Mouse (Mus musculus): ENCODE measurements around the gene Zswim3. TPM values are rescaled to one million over a fixed set of nuclear protein-coding genes. Genes with fewer than 3 reads are reported as not detected.
"Not testable (repeated sequence)": the region's sequence is repeated elsewhere in the genome, so short reads cannot be mapped to it uniquely, and the experiment has no call there.

The Zswim3 gene
- polyA plus RNA-seq, 1 experiment, result 2.6 TPM

DNA sequence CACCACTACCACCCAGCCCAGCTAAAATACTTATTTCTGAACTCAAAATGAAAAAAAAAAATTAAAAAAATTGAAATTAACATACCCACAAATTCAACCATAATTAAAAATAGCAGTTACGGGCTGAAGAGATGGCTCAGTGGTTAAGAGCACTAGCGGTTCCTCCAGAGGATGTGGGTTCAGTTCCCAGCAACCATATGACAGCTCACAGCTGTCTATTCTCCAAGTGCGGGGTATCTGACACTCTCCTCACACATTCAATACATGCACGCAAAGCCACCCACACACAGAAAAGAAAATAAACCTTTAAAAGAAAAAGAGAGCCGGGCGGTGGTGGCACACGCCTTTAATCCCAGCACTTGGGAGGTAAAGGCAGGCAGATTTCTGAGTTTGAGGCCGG is 45.2 kb downstream of the Zswim3 start:
- TF ChIP-seq CTCF (IDR thresholded peaks at IDR 0.05; ENCODE audit: extremely low read depth, insufficient read length, insufficient replicate concordance, low read depth, low read length), result no peak
- TF ChIP-seq POLR2A (IDR thresholded peaks at IDR 0.05; ENCODE audit: low read depth, low read length), result no peak
- no peaks in the 10 kb centered on the region for H3K4me1 ChIP-seq (ENCODE audit: control insufficient read depth, insufficient read depth, insufficient read length, low read length)
- H3K27ac ChIP-seq (ENCODE audit: insufficient read depth, low read depth, low read length), result no peak overlapping the region

DNA sequence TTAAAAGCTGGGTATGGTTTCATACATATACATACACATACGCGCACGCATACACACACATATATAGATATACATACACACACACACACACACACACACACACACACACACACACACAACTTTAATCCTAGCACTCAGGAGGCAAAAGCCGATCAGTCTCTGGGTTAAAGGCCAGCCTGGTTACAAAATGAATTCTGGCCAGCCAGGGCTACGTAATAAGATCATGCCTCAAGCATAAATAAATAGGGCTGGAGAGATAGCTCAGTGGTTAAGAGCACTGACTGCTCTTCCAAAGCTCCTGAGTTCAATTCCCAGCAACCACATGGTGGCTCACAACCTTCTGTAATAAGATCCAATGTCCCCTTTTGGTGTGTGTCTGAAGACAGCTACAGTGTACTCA is 50.7 kb downstream of the Zswim3 start:
- H3K4me3 ChIP-seq (ENCODE audit: low read depth, low read length); H3K36me3 ChIP-seq (ENCODE audit: control insufficient read depth, insufficient read depth, low read length); H3K27ac ChIP-seq (ENCODE audit: insufficient read depth, low read depth, low read length): not testable (repeated sequence)
- H3K27me3 ChIP-seq (ENCODE audit: control insufficient read depth, insufficient read depth, low read length), result peaks cover 18% of the 10 kb centered on the region
- H3K4me1 ChIP-seq (ENCODE audit: control insufficient read depth, insufficient read depth, insufficient read length, low read length), result peaks cover 11% of the 10 kb centered on the region; the same call in 1 of the 2 replicates
- WGBS, result 78% methylated on average over 5 of the region's 5 CpGs

More for the DNA sequence above, 45.2 kb downstream of the Zswim3 start:
- 81% methylated on average over 8 of the region's 8 CpGs for WGBS
- Histone ChIP-seq H3K36me3 (ENCODE audit: control insufficient read depth, insufficient read depth, low read length) (no peaks in the 10 kb centered on the region; the same call in 1 of the 2 replicates), H3K4me3 (ENCODE audit: low read depth, low read length) (no peak overlapping the region), H3K27me3 (ENCODE audit: control insufficient read depth, insufficient read depth, low read length) (no peaks in the 10 kb centered on the region)

DNA sequence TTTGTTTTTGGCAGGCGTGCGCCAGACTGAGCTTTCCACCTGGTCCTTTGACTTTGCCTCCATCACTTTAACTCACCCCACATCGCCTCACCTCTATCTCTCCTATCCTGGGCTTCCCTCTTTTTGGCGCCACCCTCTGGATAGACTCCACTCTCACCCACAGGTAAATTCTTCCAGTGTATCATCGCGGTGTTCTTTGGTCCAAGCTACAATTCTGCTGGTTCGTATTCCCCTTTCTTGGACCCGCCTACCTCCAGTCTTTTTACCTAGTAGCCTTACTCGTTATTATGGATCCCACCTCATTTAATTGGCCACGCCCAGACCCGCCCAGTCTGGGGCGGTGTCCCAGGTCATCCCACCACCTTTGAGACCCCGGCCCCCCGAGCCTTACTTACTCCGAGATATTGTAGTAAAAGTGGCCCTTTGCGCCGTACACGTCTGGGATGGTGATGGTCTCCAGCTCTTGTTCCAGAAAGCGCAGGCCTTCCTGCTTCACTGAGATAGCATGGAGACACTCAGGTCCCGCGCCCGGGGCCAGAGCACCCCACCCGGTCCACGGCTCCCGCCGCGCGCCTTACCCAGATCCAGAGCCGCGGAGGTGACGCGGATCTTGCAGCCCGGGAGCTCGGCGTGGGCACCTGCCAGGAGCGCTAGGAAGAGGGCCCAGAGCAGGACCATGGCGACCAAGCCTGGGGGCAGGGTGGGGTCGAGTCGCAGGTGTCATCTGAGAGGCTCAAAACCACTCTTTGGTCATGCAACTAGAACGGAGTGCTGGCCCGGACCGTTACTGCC is 51.6 kb downstream of the Zswim3 start:
- Histone ChIP-seq H3K36me3 (ENCODE audit: control insufficient read depth, insufficient read depth, low read length) (no peaks in the 10 kb centered on the region), H3K4me3 (ENCODE audit: low read depth, low read length) (peak overlapping the region; percentile 59), H3K27ac (ENCODE audit: insufficient read depth, low read depth, low read length) (peak overlapping the region; percentile 17), H3K4me1 (ENCODE audit: control insufficient read depth, insufficient read depth, insufficient read length, low read length) (peaks cover 11% of the 10 kb centered on the region; the same call in 1 of the 2 replicates), H3K27me3 (ENCODE audit: control insufficient read depth, insufficient read depth, low read length) (peaks cover 18% of the 10 kb centered on the region)
- TF ChIP-seq CTCF (IDR thresholded peaks at IDR 0.05; ENCODE audit: extremely low read depth, insufficient read length, insufficient replicate concordance, low read depth, low read length) (no peak), POLR2A (IDR thresholded peaks at IDR 0.05; ENCODE audit: low read depth, low read length) (no peak)
- WGBS, result 2% methylated on average over 42 of the region's 42 CpGs

DNA sequence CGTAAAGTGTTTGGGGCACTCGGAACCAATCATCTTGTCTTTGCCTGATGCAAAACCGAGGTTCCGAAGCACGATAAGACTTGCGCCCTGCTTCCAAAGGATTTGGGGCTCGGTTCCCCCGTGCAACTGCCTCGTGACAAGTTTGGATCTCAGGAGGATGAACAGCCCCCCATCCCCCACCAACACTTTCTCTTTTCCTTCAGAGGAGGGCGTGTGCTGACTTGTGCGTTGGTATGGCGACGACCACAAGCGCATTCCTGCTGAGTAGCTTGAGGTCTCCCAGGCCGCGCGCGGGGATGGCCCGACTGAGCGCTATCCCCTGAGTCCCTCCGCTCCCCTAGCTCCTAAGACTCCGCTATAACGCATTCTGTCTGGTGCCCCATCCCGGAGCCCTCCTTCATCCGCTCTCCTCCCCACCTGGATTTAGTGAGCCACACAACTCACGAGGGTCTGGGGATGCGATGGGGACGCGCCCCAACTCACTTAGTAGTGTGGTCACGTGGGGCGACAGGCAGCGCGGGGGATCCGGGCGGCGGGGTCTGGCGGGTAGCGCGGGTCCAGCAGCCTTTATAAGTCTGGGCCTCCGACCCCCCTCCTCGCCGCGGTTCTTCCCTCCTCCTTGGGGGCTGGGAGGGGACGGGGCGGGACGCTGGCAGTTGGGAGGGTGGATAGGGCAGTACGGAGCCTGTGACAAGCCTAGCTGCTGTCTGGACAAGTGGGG is 52.4 kb downstream of the Zswim3 start, which contains the start of gene Pltp:
TSS of gene Pltp (minus strand) at position 611 of the 721 bp plus-strand sequence.
- Histone ChIP-seq H3K4me1 (ENCODE audit: control insufficient read depth, insufficient read depth, insufficient read length, low read length) (peaks cover 11% of the 10 kb centered on the region), H3K27ac (ENCODE audit: insufficient read depth, low read depth, low read length) (peak within 1 kb of the TSS; percentile 17), H3K4me3 (ENCODE audit: low read depth, low read length) (peak within 1 kb of the TSS; percentile 59), H3K36me3 (ENCODE audit: control insufficient read depth, insufficient read depth, low read length) (no peaks in the 10 kb centered on the region), H3K27me3 (ENCODE audit: control insufficient read depth, insufficient read depth, low read length) (peaks cover 18% of the 10 kb centered on the region)
- TF ChIP-seq POLR2A (IDR thresholded peaks at IDR 0.05; ENCODE audit: low read depth, low read length) (0 out of 2 replicates have a peak, but pooled peaks have one; percentile 7), CTCF (IDR thresholded peaks at IDR 0.05; ENCODE audit: extremely low read depth, insufficient read length, insufficient replicate concordance, low read depth, low read length) (no peak)
- 2% methylated on average over 47 of the region's 47 CpGs for WGBS

DNA sequence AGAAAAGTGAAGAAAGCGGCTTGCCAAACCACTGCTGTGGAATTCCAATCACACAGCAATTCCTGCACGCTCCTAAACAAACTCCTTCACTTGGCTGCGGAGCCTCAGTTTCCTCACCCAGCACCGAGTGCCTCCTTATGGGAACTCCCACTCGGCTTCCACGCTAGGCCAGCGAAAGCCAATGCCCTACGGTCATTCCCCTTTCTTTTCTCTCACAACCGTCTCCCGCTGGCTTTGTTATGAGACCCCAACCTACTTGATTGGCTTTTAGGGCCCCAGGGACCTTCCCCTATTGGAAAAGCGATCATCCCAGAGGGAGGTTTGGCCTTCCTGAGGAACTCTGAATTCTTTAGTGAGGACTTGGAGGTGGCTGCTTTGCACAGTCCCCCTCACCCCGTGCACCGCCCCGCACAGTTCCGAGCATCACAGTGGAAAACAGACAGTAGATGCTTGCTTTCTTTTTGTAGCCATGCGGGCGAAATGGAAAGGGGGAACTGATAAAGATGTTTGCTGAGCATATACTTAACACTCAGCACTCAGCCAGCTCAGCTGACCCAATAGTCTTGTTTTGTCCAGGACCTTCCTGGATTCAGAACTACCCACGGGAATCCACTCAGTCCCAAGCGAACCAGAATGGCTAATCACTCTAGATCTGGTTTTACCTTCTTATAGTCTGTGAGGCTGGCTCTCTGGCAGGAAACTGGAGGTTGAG is 53.1 kb downstream of the Zswim3 start:
- WGBS, result 26% methylated on average over 19 of the region's 19 CpGs

DNA sequence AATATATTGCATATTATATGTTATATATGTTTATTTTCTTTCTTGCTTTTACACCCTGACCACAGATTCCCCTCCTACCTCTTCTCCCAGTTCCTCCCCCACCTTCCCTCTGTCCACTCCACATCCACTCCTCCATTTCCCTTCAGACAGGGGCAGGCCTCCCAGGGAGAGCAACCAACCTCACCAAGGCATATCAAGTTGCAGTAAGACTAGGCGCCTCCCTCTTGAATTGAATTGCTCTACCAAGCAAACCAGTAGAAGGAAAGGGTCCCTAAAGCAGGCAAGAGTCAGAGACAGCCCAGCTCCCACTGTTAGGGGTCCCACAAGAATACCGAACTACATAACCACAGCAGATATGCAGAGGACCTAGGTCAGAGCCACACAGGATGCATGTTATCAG is 54.3 kb downstream of the Zswim3 start:
- Histone ChIP-seq H3K36me3 (ENCODE audit: control insufficient read depth, insufficient read depth, low read length) (no peaks in the 10 kb centered on the region), H3K4me3 (ENCODE audit: low read depth, low read length) (no peak overlapping the region), H3K27me3 (ENCODE audit: control insufficient read depth, insufficient read depth, low read length) (peaks cover 18% of the 10 kb centered on the region), H3K27ac (ENCODE audit: insufficient read depth, low read depth, low read length) (no peak overlapping the region), H3K4me1 (ENCODE audit: control insufficient read depth, insufficient read depth, insufficient read length, low read length) (peaks cover 11% of the 10 kb centered on the region)
- TF ChIP-seq CTCF (IDR thresholded peaks at IDR 0.05; ENCODE audit: extremely low read depth, insufficient read length, insufficient replicate concordance, low read depth, low read length) (no peak), POLR2A (IDR thresholded peaks at IDR 0.05; ENCODE audit: low read depth, low read length) (no peak)
- WGBS, result 61% methylated on average over 2 of the region's 2 CpGs

More for the DNA sequence above, 53.1 kb downstream of the Zswim3 start:
- Histone ChIP-seq H3K4me1 (ENCODE audit: control insufficient read depth, insufficient read depth, insufficient read length, low read length) (peaks cover 11% of the 10 kb centered on the region), H3K27me3 (ENCODE audit: control insufficient read depth, insufficient read depth, low read length) (peaks cover 18% of the 10 kb centered on the region), H3K4me3 (ENCODE audit: low read depth, low read length) (peak overlapping the region; percentile 59), H3K36me3 (ENCODE audit: control insufficient read depth, insufficient read depth, low read length) (no peaks in the 10 kb centered on the region), H3K27ac (ENCODE audit: insufficient read depth, low read depth, low read length) (no peak overlapping the region)
- TF ChIP-seq POLR2A (IDR thresholded peaks at IDR 0.05; ENCODE audit: low read depth, low read length), result no peak
- no peak for TF ChIP-seq CTCF (IDR thresholded peaks at IDR 0.05; ENCODE audit: extremely low read depth, insufficient read length, insufficient replicate concordance, low read depth, low read length)

All from small intestine, adult 2 months (tissue).